Mouse (Mus musculus) cerebellum, postnatal 10 days (tissue): Measurements from ENCODE around the gene Tlr8.

Source experiments
- DNase-seq, 2 experiments: peaks; one replicate each; pipeline ENCODE4 v3.0.0; 2021; ENCODE audit warnings: mixed read lengths in 2 of 2

Gene Tlr8

GRCm38 (mm10) chrX:167201365-167201764 is 62.8 kb downstream of the Tlr8 start:
- no peak for DNase-seq

- DNase-seq, result no peak
These were observed 68.9 kb downstream of the Tlr8 start for GRCm38 (mm10) chrX:167195228-167195649.
